Mouse (Mus musculus) kidney, embryonic 15.5 days (tissue): Measurements from ENCODE around the gene Ywhah. TPM values are rescaled to one million over a fixed set of nuclear protein-coding genes. Genes with fewer than 3 reads are reported as not detected.

Experiments
- polyA plus RNA-seq: library from polyadenylated mRNA; unstranded; fragments of >200 nt; fragmentation: Nextera tagmentation; extraction: Ambion mirVana; gene quantifications from 2 replicates; pipeline ENCODE4 v1.2.1, GENCODE M21; 2015

The Ywhah gene
- polyA plus RNA-seq, 1 experiment from 2014 or later: 362 TPM

Other genes starting within 250 kb of the Ywhah start
- 76.0 and 82.6 TPM in 2 replicates for gene Pisd, start 233.2 kb upstream of the Ywhah start, polyA plus RNA-seq
- gene Gm20671, start 191.7 kb upstream of the Ywhah start, polyA plus RNA-seq: not detected in 2 replicates
- 17.7 and 19.5 TPM in 2 replicates for gene Prr14l, start 164.6 kb upstream of the Ywhah start, polyA plus RNA-seq
- gene Depdc5, start 155.1 kb upstream of the Ywhah start, polyA plus RNA-seq: 20.5 and 24.0 TPM in 2 replicates
- gene Slc5a1, start 85.4 kb downstream of the Ywhah start, polyA plus RNA-seq: 11.2 and 11.3 TPM in 2 replicates
- gene Spon2, start 199.6 kb downstream of the Ywhah start, polyA plus RNA-seq: 6.0 and 13.2 TPM in 2 replicates